Mouse (Mus musculus) ES-E14 (cell line): Measurements from ENCODE around the gene C4bp.

Experiments
- CHD2 ChIP-seq: IDR thresholded peaks from 2 replicates; pipeline ENCODE4 v1.6.1; 2014; ENCODE audit warnings: mild to moderate bottlenecking, low read depth, low read length, inconsistent platforms
- MAFK ChIP-seq: IDR thresholded peaks from 2 replicates; pipeline ENCODE4 v1.6.1; 2014; ENCODE audit warnings: mild to moderate bottlenecking, low read depth, low read length, inconsistent platforms; ENCODE audit not compliant: insufficient read depth

GRCm38 (mm10) chr1:130596291-130596690 lies 65.1 kb downstream of the C4bp start:
- TF ChIP-seq MAFK (no peak), CHD2 (no peak)
